Mouse (Mus musculus) kidney, embryonic 16.5 days (tissue): ENCODE measurements around the gene Kifc3. TPM values are rescaled to one million over a fixed set of nuclear protein-coding genes. Genes with fewer than 3 reads are reported as not detected.

Experiments
- ATAC-seq: fragments of 200-750 bp; cut with Nextera tagmentation; 2 replicates; pipeline ENCODE4 v1.8.0; 2017; ENCODE audit warnings: moderate TSS enrichment; ENCODE audit not compliant: low FRiP score, low TSS enrichment
- H3K27ac ChIP-seq: fragments of 300-500 bp; sonication (generic); 2 replicates; pipeline ENCODE4 v1.5.1; 2014; ENCODE audit warnings: low read length
- H3K27me3 ChIP-seq: fragments of 300-500 bp; sonication (generic); 2 replicates; pipeline ENCODE4 v1.6.1; 2014; ENCODE audit warnings: low read length, control low read depth, mixed read lengths; ENCODE audit not compliant: insufficient read depth
- H3K36me3 ChIP-seq: fragments of 300-500 bp; sonication (generic); 2 replicates; pipeline ENCODE4 v1.6.1; 2014; ENCODE audit warnings: low read length, control low read depth, mixed read lengths; ENCODE audit not compliant: insufficient read depth
- H3K4me1 ChIP-seq: fragments of 300-500 bp; sonication (generic); 2 replicates; pipeline ENCODE4 v1.6.1; 2014; ENCODE audit warnings: low read length, control low read depth, mixed read lengths; ENCODE audit not compliant: insufficient read depth
- H3K4me2 ChIP-seq: fragments of 300-500 bp; sonication (generic); replicated peaks from 2 replicates; pipeline ENCODE4 v1.6.1; 2014; ENCODE audit warnings: low read depth, low read length
- H3K4me3 ChIP-seq: fragments of 300-500 bp; sonication (generic); 2 replicates; pipeline ENCODE4 v1.5.1; 2014; ENCODE audit warnings: mild to moderate bottlenecking, low read length
- H3K9ac ChIP-seq: fragments of 300-500 bp; sonication (generic); replicated peaks from 2 replicates; pipeline ENCODE4 v1.6.1; 2014; ENCODE audit warnings: low read length
- H3K9me3 ChIP-seq: fragments of 300-500 bp; sonication (generic); 2 replicates; pipeline ENCODE4 v1.6.1; 2016; ENCODE audit warnings: low read length, control low read depth
- WGBS: fragments of 180-500 bp; shearing (Covaris S2); extraction: QIAGEN DNeasy Blood & Tissue Kit; methylation state at CpG from one replicate; pipeline ENCODE4 v1.1.7; 2014; 5-methylcytosine and 5-hydroxymethylcytosine counted together
- polyA plus RNA-seq: library from polyadenylated mRNA; unstranded; fragments of >200 nt; fragmentation: Nextera tagmentation; extraction: Ambion mirVana; gene quantifications from 2 replicates; pipeline ENCODE4 v1.2.1, GENCODE M21; 2015

Kifc3 gene
- polyA plus RNA-seq: 32.5 and 37.7 TPM in 2 replicates

DNA sequence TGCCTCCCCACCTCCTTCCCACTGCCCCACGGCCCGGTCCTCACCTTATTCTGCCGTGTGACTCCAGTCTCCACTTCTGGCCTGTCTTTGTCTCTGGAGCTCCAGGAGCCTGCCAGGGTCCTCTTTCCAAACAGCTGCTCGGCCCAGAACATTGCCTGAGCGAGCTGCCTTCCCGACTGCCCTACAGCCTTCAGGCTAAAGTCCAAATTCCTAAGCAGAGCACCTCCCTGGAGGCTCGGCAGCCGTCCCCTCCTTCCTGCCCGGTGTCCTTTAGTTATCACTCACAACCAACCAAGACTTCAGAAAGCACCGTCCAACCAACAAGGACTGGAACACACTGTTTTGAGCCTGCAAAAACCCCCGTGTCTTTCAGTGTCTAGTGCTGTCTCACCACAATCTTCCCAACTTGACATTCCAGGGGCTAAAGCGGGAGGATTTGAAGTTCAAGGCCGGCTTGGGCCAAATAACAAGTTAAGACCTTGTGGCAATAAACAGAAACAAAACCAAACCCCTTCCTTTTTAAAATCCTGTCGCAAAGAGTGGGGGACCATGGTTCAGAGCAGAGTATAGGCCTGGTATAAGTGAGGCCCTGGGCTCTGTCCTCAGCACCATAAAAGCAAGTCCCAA, at the start of gene Kifc3:
TSS of gene Kifc3 (minus strand) at position 164 of the 627 bp plus-strand sequence.
- no peak within 1 kb of the TSS; the same call in 1 of the 2 replicates for H3K4me3 ChIP-seq
- ATAC-seq: peak; percentile 74
- H3K4me1 ChIP-seq: peaks cover 7% of the 10 kb centered on the region
- WGBS: 53% methylated on average over 14 of the region's 14 CpGs
- H3K9ac ChIP-seq: peak within 1 kb of the TSS; percentile 20; the same call in 1 of the 2 replicates
- no peaks in the 10 kb centered on the region for H3K36me3 ChIP-seq
- no peaks in the 10 kb centered on the region for H3K27me3 ChIP-seq
- peak within 1 kb of the TSS; percentile 72; the same call in 1 of the 2 replicates for H3K27ac ChIP-seq
- H3K9me3 ChIP-seq: no peaks in the 10 kb centered on the region
- peak within 1 kb of the TSS; percentile 15; the same call in 1 of the 2 replicates for H3K4me2 ChIP-seq

GRCm38 (mm10) chr8:95252056-95252455, 49.4 kb upstream of the Kifc3 start:
- H3K27me3 ChIP-seq: no peaks in the 10 kb centered on the region
- H3K4me2 ChIP-seq: no peak overlapping the region
- H3K9ac ChIP-seq: no peak overlapping the region
- H3K9me3 ChIP-seq: no peaks in the 10 kb centered on the region
- no peak overlapping the region for H3K27ac ChIP-seq
- WGBS: 60% methylated on average over 9 of the region's 9 CpGs
- no peaks in the 10 kb centered on the region for H3K4me1 ChIP-seq
- H3K36me3 ChIP-seq: no peaks in the 10 kb centered on the region
- H3K4me3 ChIP-seq: no peak overlapping the region
- ATAC-seq: no peak

DNA sequence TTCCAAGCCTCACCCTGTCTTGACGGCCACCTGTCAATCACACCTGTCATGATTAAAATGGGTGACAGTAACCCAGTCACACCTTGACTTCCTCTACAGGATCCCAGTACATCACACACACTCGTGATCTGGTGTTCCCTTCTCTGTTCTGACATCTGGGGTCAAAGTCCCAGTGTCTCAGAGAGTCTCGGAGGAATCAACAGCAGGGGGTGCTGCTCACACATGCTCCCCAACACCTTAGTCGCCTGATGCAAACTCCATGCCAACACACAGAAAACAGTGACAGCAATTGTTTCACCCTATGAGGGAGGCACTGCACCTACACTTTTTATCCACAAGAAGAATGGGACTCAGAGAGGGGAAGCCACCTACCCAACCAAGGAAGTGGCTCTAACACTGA, 47.2 kb upstream of the Kifc3 start:
- Histone ChIP-seq H3K27me3 (no peaks in the 10 kb centered on the region), H3K9ac (no peak overlapping the region), H3K27ac (no peak overlapping the region), H3K9me3 (no peaks in the 10 kb centered on the region), H3K4me2 (no peak overlapping the region), H3K4me3 (no peak overlapping the region), H3K4me1 (0 out of 2 replicates have a peak, but pooled peaks cover 3% of the 10 kb centered on the region), H3K36me3 (no peaks in the 10 kb centered on the region)
- no peak for ATAC-seq
- WGBS: 52% methylated on average over 4 of the region's 4 CpGs

- ATAC-seq: no peak
- WGBS: 68% methylated on average over 5 of the region's 5 CpGs
- H3K4me3 ChIP-seq: no peak overlapping the region
- H3K9me3 ChIP-seq: no peaks in the 10 kb centered on the region
- H3K36me3 ChIP-seq: no peaks in the 10 kb centered on the region
- H3K27me3 ChIP-seq: no peaks in the 10 kb centered on the region
- peaks cover 11% of the 10 kb centered on the region for H3K4me1 ChIP-seq
- no peak overlapping the region for H3K4me2 ChIP-seq
- H3K27ac ChIP-seq: no peak overlapping the region
- H3K9ac ChIP-seq: no peak overlapping the region
These were observed 44.7 kb upstream of the Kifc3 start for GRCm38 (mm10) chr8:95247277-95247676.

DNA sequence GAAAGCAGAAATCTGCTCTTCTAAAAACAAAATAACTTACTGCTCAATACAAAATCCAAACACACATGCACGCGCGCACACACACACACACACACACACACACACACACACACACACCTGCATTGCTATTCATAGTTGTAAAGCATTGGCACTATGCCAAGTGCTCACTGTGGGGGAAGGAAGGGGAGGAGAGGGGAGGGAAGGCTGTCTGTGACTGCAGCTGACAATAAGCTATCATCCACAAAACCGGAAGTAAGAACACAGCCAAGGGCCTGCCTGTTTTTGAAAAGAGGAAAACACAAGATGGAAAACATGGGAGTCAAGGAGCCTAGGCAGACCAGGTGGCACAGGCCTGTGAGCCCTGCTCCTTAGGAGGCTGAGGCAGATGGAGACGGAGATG, 42.6 kb upstream of the Kifc3 start:
- 53% methylated on average over 5 of the region's 5 CpGs for WGBS
- Histone ChIP-seq H3K27ac (peak overlapping the region; percentile 56; the same call in 1 of the 2 replicates), H3K4me1 (peaks cover 11% of the 10 kb centered on the region), H3K9me3 (no peaks in the 10 kb centered on the region), H3K4me2 (no peak overlapping the region), H3K4me3 (no peak overlapping the region), H3K27me3 (no peaks in the 10 kb centered on the region), H3K9ac (no peak overlapping the region), H3K36me3 (no peaks in the 10 kb centered on the region)
- no peak for ATAC-seq

DNA sequence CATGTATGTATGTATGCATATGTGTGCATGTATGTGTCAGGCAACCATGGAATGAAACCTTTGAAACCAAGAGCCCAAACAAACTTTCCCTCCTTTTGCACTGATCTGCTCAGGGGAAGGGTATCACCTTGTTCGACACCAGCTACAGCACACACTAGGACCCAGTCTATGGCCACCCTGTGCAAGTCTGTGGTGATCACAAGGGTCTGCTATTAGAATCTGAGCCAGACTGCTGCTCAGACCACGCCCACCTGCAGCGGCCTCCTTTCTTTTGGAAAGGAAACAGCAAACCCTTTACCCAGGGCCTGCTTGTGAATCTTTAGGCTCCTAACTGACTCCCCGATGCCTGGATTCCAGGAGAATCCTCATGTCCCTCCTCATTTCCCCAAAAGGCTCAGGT, 41.2 kb upstream of the Kifc3 start:
- H3K27ac ChIP-seq: no peak overlapping the region
- no peak overlapping the region for H3K4me2 ChIP-seq
- ATAC-seq: no peak
- peaks cover 11% of the 10 kb centered on the region for H3K4me1 ChIP-seq
- no peaks in the 10 kb centered on the region for H3K9me3 ChIP-seq
- no peaks in the 10 kb centered on the region for H3K36me3 ChIP-seq
- no peak overlapping the region for H3K4me3 ChIP-seq
- H3K27me3 ChIP-seq: no peaks in the 10 kb centered on the region
- H3K9ac ChIP-seq: no peak overlapping the region
- 64% methylated on average over 4 of the region's 4 CpGs for WGBS

DNA sequence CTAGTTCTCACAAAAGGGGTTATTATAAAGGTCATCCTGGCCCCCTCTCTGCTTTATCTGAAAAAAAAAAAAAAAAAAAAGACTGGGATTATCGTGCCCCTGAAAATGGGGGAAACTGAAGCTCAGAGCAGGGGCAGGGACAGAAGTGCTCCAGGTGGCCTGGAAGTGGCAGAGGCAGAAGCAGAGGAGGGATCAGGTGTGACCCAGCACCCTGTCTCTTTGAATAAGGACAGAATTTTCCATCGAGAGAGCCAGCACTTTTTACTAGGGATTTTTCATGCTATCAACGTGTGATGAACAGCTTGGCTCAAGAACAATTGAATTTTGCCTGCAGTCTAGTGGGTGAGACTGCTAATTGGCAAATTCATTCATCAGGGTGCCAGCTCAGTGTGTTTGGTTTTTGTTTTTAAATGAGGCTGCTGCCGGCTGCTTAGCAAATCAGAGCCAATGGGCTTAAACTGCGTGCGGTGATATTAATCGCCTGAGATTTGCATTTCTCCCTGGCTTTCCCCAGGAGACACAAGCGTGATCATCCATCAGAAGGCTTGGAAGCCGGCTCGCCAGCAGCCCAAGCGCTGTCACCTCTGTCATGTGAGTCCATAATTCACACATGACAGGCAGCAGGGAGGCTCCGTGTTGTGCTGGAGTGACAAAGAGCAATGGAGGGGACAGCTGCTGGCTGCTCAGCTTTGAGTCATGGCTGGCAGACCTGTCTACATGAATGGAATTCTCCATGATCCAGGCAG, 40.4 kb upstream of the Kifc3 start:
- Histone ChIP-seq H3K4me1 (peaks cover 11% of the 10 kb centered on the region), H3K27ac (no peak overlapping the region; the same call in 1 of the 2 replicates), H3K9ac (no peak overlapping the region; the same call in 1 of the 2 replicates), H3K27me3 (no peaks in the 10 kb centered on the region), H3K4me2 (no peak overlapping the region; the same call in 1 of the 2 replicates), H3K9me3 (no peaks in the 10 kb centered on the region), H3K4me3 (no peak overlapping the region), H3K36me3 (no peaks in the 10 kb centered on the region)
- peak; percentile 28; the same call in 1 of the 2 replicates for ATAC-seq
- WGBS: 22% methylated on average over 12 of the region's 12 CpGs

GRCm38 (mm10) chr8:95242099-95242825, 39.6 kb upstream of the Kifc3 start:
- ATAC-seq: no peak
- H3K4me3 ChIP-seq: no peak overlapping the region
- H3K4me1 ChIP-seq: peaks cover 11% of the 10 kb centered on the region
- H3K9ac ChIP-seq: no peak overlapping the region
- H3K27me3 ChIP-seq: no peaks in the 10 kb centered on the region
- H3K36me3 ChIP-seq: no peaks in the 10 kb centered on the region
- H3K27ac ChIP-seq: no peak overlapping the region
- 89% methylated on average over 26 of the region's 26 CpGs for WGBS
- H3K9me3 ChIP-seq: no peaks in the 10 kb centered on the region
- no peak overlapping the region for H3K4me2 ChIP-seq

GRCm38 (mm10) chr8:95235683-95236082, 33.1 kb upstream of the Kifc3 start:
- no peaks in the 10 kb centered on the region for H3K4me1 ChIP-seq
- H3K27me3 ChIP-seq: no peaks in the 10 kb centered on the region
- no peak overlapping the region for H3K27ac ChIP-seq
- WGBS: 5% methylated on average over 3 of the region's 3 CpGs
- ATAC-seq: peak; percentile 46; the same call in 1 of the 2 replicates
- no peak overlapping the region for H3K9ac ChIP-seq
- no peak overlapping the region for H3K4me3 ChIP-seq
- H3K36me3 ChIP-seq: no peaks in the 10 kb centered on the region
- no peaks in the 10 kb centered on the region for H3K9me3 ChIP-seq
- no peak overlapping the region for H3K4me2 ChIP-seq
